Mouse (Mus musculus) MEL (cell line): ENCODE data around the gene Ank2.

Experiments used
- CTCF ChIP-seq, 3 experiments: IDR thresholded peaks in 2 of 3; conservative IDR thresholded peaks in 1 of 3; 2 replicates each; pipeline ENCODE4 v1.5.1; 2011 to 2012; ENCODE audit warnings: low read length in 3 of 3, low read depth in 2 of 3, mild to moderate bottlenecking in 2 of 3, improper control_type of control experiment in 1 of 3, inconsistent platforms in 1 of 3, mixed read lengths in 1 of 3, moderate library complexity in 1 of 3; ENCODE audit not compliant: control insufficient read depth in 1 of 3, insufficient read depth in 1 of 3, poor library complexity in 1 of 3, severe bottlenecking in 1 of 3
- EP300 ChIP-seq, 2 experiments: IDR thresholded peaks; 2 replicates each; pipeline ENCODE4 v1.6.1; 2011; ENCODE audit warnings: improper control_type of control experiment in 2 of 2, low read length in 2 of 2, low read depth in 1 of 2, mild to moderate bottlenecking in 1 of 2
- GATA1 ChIP-seq: IDR thresholded peaks from 2 replicates; pipeline ENCODE4 v1.6.1; 2011; ENCODE audit warnings: low read depth, low read length, improper control_type of control experiment
- MYC ChIP-seq: IDR thresholded peaks from 2 replicates; pipeline ENCODE4 v1.6.1; 2011; ENCODE audit warnings: low read depth, mild to moderate bottlenecking, low read length, improper control_type of control experiment, moderate library complexity
- POLR2A ChIP-seq, 2 experiments: IDR thresholded peaks; 2 replicates each; pipeline ENCODE4 v1.6.1; 2011 to 2012; ENCODE audit warnings: low read length in 2 of 2, mild to moderate bottlenecking in 2 of 2, control low read depth in 1 of 2, improper control_type of control experiment in 1 of 2, low read depth in 1 of 2, moderate library complexity in 1 of 2; ENCODE audit not compliant: control insufficient read depth in 1 of 2, insufficient read depth in 1 of 2, poor library complexity in 1 of 2
- RCOR1 ChIP-seq: IDR thresholded peaks from 2 replicates; pipeline ENCODE4 v1.6.1; 2012; ENCODE audit warnings: low read depth, mild to moderate bottlenecking, inconsistent platforms, low read length, improper control_type of control experiment
- TAL1 ChIP-seq: IDR thresholded peaks from 2 replicates; pipeline ENCODE4 v1.6.1; 2012; ENCODE audit warnings: mild to moderate bottlenecking, inconsistent platforms, low read length, moderate library complexity, mixed read lengths
- TBP ChIP-seq: IDR thresholded peaks from 2 replicates; pipeline ENCODE4 v1.8.0; 2011; ENCODE audit warnings: low read depth, low read length, improper control_type of control experiment
- USF1 ChIP-seq: IDR thresholded peaks from 2 replicates; pipeline ENCODE4 v1.6.1; 2014; ENCODE audit warnings: low read depth, mild to moderate bottlenecking, inconsistent platforms, low read length, improper control_type of control experiment, moderate library complexity
- ZKSCAN1 ChIP-seq: IDR thresholded peaks from 2 replicates; pipeline ENCODE4 v1.6.1; 2012; ENCODE audit warnings: low read depth, mild to moderate bottlenecking, inconsistent platforms, low read length, improper control_type of control experiment, moderate library complexity

GRCm38 (mm10) chr3:127108481-127108880 is 390.7 kb downstream of the Ank2 start:
- TF ChIP-seq POLR2A (IDR thresholded peaks at IDR 0.05; ENCODE audit: control insufficient read depth in 1 of 2, insufficient read depth in 1 of 2, low read depth in 1 of 2, low read length in 2 of 2, poor library complexity in 1 of 2): no peak
- no peak for TF ChIP-seq EP300 (IDR thresholded peaks at IDR 0.05; ENCODE audit: low read depth in 1 of 2, low read length in 2 of 2)
- no peak for TF ChIP-seq USF1
- no peak for TF ChIP-seq GATA1
- TF ChIP-seq ZKSCAN1: no peak
- no peak for TF ChIP-seq MYC
- TF ChIP-seq TBP: no peak
- no peak for TF ChIP-seq CTCF (IDR thresholded peaks at IDR 0.05 in 2 of 3, conservative IDR thresholded peaks at IDR 0.05 in 1 of 3; ENCODE audit: control insufficient read depth in 1 of 3, insufficient read depth in 1 of 3, low read depth in 2 of 3, low read length in 3 of 3, poor library complexity in 1 of 3, severe bottlenecking in 1 of 3)
- TF ChIP-seq TAL1: no peak
- no peak for TF ChIP-seq RCOR1
